Mouse (Mus musculus) c-Kit-positive CD71-positive TER-119-negative erythroid progenitor cells, embryonic 14.5 days (primary cell): Measurements from ENCODE around the gene Col5a1.

Source experiments
- DNase-seq: peaks from one replicate; pipeline ENCODE4 v3.0.0-alpha.2; 2013; ENCODE audit warnings: low read depth

The Col5a1 gene

GRCm38 (mm10) chr2:27975786-27976185 is 89.6 kb downstream of the Col5a1 start:
- DNase-seq = no peak

- no peak for DNase-seq
Measured at GRCm38 (mm10) chr2:27976512-27976911, 90.3 kb downstream of the Col5a1 start.

- DNase-seq = no peak
Measured at GRCm38 (mm10) chr2:27981066-27981465, 94.8 kb downstream of the Col5a1 start.

- peak; percentile 64 for DNase-seq
Measured at GRCm38 (mm10) chr2:27981621-27982535, 95.7 kb downstream of the Col5a1 start.

- no peak for DNase-seq
Measured at GRCm38 (mm10) chr2:27983093-27983492, 96.9 kb downstream of the Col5a1 start.

- DNase-seq = peak; percentile 50
Measured at GRCm38 (mm10) chr2:27983884-27984283, 97.7 kb downstream of the Col5a1 start.

GRCm38 (mm10) chr2:27986751-27987150 is 100.5 kb downstream of the Col5a1 start:
- DNase-seq = no peak

- DNase-seq = no peak
Measured at GRCm38 (mm10) chr2:27990430-27991211, 104.4 kb downstream of the Col5a1 start.

GRCm38 (mm10) chr2:27993416-27993815 is 107.2 kb downstream of the Col5a1 start:
- no peak for DNase-seq

GRCm38 (mm10) chr2:27999996-28000583 is 113.9 kb downstream of the Col5a1 start:
- peak; percentile 45 for DNase-seq

GRCm38 (mm10) chr2:28000660-28001059 is 114.4 kb downstream of the Col5a1 start:
- no peak for DNase-seq

GRCm38 (mm10) chr2:28001206-28001605 is 115.0 kb downstream of the Col5a1 start:
- DNase-seq = no peak

GRCm38 (mm10) chr2:28005187-28005586 is 119.0 kb downstream of the Col5a1 start:
- DNase-seq = peak; percentile 59

- DNase-seq = no peak
Measured at GRCm38 (mm10) chr2:28008261-28008660, 122.0 kb downstream of the Col5a1 start.

GRCm38 (mm10) chr2:28012367-28012766 is 126.1 kb downstream of the Col5a1 start:
- DNase-seq = no peak

- DNase-seq = no peak
Measured at GRCm38 (mm10) chr2:28014778-28015177, 128.6 kb downstream of the Col5a1 start.

- no peak for DNase-seq
Measured at GRCm38 (mm10) chr2:28024416-28024815, 138.2 kb downstream of the Col5a1 start.

- no peak for DNase-seq
Measured at GRCm38 (mm10) chr2:28025776-28026175, 139.6 kb downstream of the Col5a1 start.

GRCm38 (mm10) chr2:28031860-28032259 is 145.6 kb downstream of the Col5a1 start:
- DNase-seq = no peak

GRCm38 (mm10) chr2:28032469-28032868 is 146.2 kb downstream of the Col5a1 start:
- DNase-seq = peak; percentile 32

GRCm38 (mm10) chr2:28034011-28034710 is 147.9 kb downstream of the Col5a1 start:
- DNase-seq = no peak

- DNase-seq = no peak
Measured at GRCm38 (mm10) chr2:28036788-28037187, 150.6 kb downstream of the Col5a1 start.
